Mouse (Mus musculus) right cerebral cortex, postnatal 14 days (tissue): ENCODE results near the gene Krt84.
"Not testable (repeated sequence)": the region's sequence is repeated elsewhere in the genome, so short reads cannot be mapped to it uniquely, and the experiment has no call there.

Experiments
- DNase-seq: peaks from one replicate; pipeline ENCODE4 v3.0.0; 2022

Gene Krt84

GRCm38 (mm10) chr15:101532720-101533119, at the start of gene Krt84:
Krt84 (minus strand) TSS chr15:101532820.
- no peak for DNase-seq

GRCm38 (mm10) chr15:101581701-101582100, 49.1 kb upstream of the Krt84 start:
- DNase-seq: no peak

GRCm38 (mm10) chr15:101575506-101575905, 42.9 kb upstream of the Krt84 start:
- DNase-seq: no peak

GRCm38 (mm10) chr15:101573796-101574345, 41.3 kb upstream of the Krt84 start, which contains the start of gene Krt75:
Krt75 (minus strand) TSS chr15:101573904.
- no peak for DNase-seq

GRCm38 (mm10) chr15:101567780-101568179, 35.2 kb upstream of the Krt84 start:
- DNase-seq: no peak

GRCm38 (mm10) chr15:101562850-101563249, 30.2 kb upstream of the Krt84 start, which contains the start of gene Krt90:
Krt90 (minus strand) TSS chr15:101562950.
- DNase-seq: no peak

- DNase-seq: no peak
These were observed 25.5 kb upstream of the Krt84 start for GRCm38 (mm10) chr15:101558034-101558646.

GRCm38 (mm10) chr15:101553169-101553568, 20.5 kb upstream of the Krt84 start:
- peak; percentile 40 for DNase-seq

- no peak for DNase-seq
These were observed 19.6 kb upstream of the Krt84 start for GRCm38 (mm10) chr15:101552188-101552587.

GRCm38 (mm10) chr15:101550567-101550966, 17.9 kb upstream of the Krt84 start, which contains the start of gene Krt82:
Krt82 (minus strand) TSS chr15:101550667.
- no peak for DNase-seq

- no peak for DNase-seq
These were observed 11.9 kb upstream of the Krt84 start for GRCm38 (mm10) chr15:101544478-101544877.

- DNase-seq: no peak
These were observed 9.9 kb upstream of the Krt84 start for GRCm38 (mm10) chr15:101542543-101542942.

GRCm38 (mm10) chr15:101538580-101538900, 5.9 kb upstream of the Krt84 start:
- no peak for DNase-seq

- no peak for DNase-seq
These were observed 5.4 kb upstream of the Krt84 start for GRCm38 (mm10) chr15:101537864-101538579.

GRCm38 (mm10) chr15:101536054-101536850, 3.6 kb upstream of the Krt84 start:
- no peak for DNase-seq

- DNase-seq: no peak
These were observed 9.9 kb downstream of the Krt84 start for GRCm38 (mm10) chr15:101522556-101523232.

- DNase-seq: peak; percentile 90
These were observed 12.8 kb downstream of the Krt84 start for GRCm38 (mm10) chr15:101519792-101520191.

GRCm38 (mm10) chr15:101517161-101517560, 15.5 kb downstream of the Krt84 start, which contains the start of gene Gm49425:
Gm49425 (minus strand) TSS chr15:101517261.
- not testable (repeated sequence) for DNase-seq

GRCm38 (mm10) chr15:101508247-101508646, 24.4 kb downstream of the Krt84 start:
- no peak for DNase-seq

- DNase-seq: no peak
These were observed 25.5 kb downstream of the Krt84 start for GRCm38 (mm10) chr15:101506896-101507758.

- DNase-seq: no peak
These were observed 35.4 kb downstream of the Krt84 start for GRCm38 (mm10) chr15:101497181-101497580.

- no peak for DNase-seq
These were observed 37.4 kb downstream of the Krt84 start for GRCm38 (mm10) chr15:101495266-101495665.
